Comparison of ENCODE assay signal across 16 mouse cellular contexts in the genomic region with DNA sequence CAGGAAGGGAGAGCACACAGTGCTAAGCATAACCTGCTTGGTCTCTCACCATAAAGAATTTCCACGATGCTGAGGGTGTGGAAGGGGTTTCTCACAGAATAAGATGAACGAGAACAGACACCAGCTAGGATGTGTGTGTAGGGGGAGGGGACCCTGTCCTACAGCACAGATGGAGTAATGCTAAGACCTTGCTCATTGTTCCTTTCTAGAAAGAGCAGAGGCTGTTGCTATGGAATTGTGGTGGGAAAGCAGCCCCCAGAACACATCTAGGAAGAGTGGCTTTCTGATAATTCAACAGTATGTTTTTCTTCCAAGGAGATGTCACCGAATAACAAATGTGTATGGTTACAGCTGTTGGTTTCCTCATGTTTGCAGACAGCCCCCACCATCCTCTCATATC.
"Had no signal": no experiment of that assay in that cellular context is flagged by ENCODE, and none has a peak within 500 bp of the region (broad histone marks: within the 10 kb centered on the region; RNA-seq: fewer than 3 reads in every experiment).

No protein-coding gene starts in this region.

- H3K27me3 ChIP-seq: limb, embryonic 12.5 days; liver, embryonic 13.5 days; lung, embryonic 15.5 days; megakaryocyte, embryonic 14.5 days; neural tube, embryonic 13.5 days had no signal

- ATAC-seq: liver, postnatal 0 days had no signal

- H3K4me2 ChIP-seq: limb, embryonic 12.5 days; liver, embryonic 13.5 days; lung, embryonic 15.5 days; neural tube, embryonic 13.5 days had no signal

- H3K4me1 ChIP-seq: limb, embryonic 12.5 days; liver, embryonic 13.5 days; lung, embryonic 15.5 days; megakaryocyte, embryonic 14.5 days; neural tube, embryonic 13.5 days had no signal

- DNase-seq: kidney, adult 8-10 months; kidney, postnatal 25 days; layer of hippocampus, adult 9-11 months; liver; liver, embryonic 13.5 days; liver, postnatal 0 days; lung, postnatal 14 days; midbrain, embryonic 14.5 days; right cerebral cortex, adult 18-20 months; right cerebral cortex, postnatal 25 days; thymus, postnatal 4 days had no signal

- H3K36me3 ChIP-seq: limb, embryonic 12.5 days; liver, embryonic 13.5 days; lung, embryonic 15.5 days had no signal

- H3K27ac ChIP-seq: limb, embryonic 12.5 days; liver, embryonic 13.5 days; lung, embryonic 15.5 days; macrophage; neural tube, embryonic 13.5 days had no signal

- H3K9me3 ChIP-seq: limb, embryonic 12.5 days; lung, embryonic 15.5 days; neural tube, embryonic 13.5 days had no signal

- H3K4me3 ChIP-seq: limb, embryonic 12.5 days; liver, embryonic 13.5 days; lung, embryonic 15.5 days; megakaryocyte, embryonic 14.5 days; neural tube, embryonic 13.5 days had no signal

- H3K9ac ChIP-seq: limb, embryonic 12.5 days; liver, embryonic 13.5 days; liver, postnatal 0 days; lung, embryonic 15.5 days; neural tube, embryonic 13.5 days had no signal
